Mouse (Mus musculus) forebrain, embryonic 16.5 days (tissue): Measurements from ENCODE around the gene Ccdc185. TPM values are rescaled to one million over a fixed set of nuclear protein-coding genes. Genes with fewer than 3 reads are reported as not detected.

Experiments used
- ATAC-seq: fragments of 200-750 bp; cut with Nextera tagmentation; 2 replicates; pipeline ENCODE4 v1.8.0; 2017; ENCODE audit warnings: mild to moderate bottlenecking, moderate library complexity
- H3K27ac ChIP-seq: fragments of 300-500 bp; sonication (generic); 2 replicates; pipeline ENCODE4 v1.5.1; 2014; ENCODE audit warnings: low read length, control low read depth
- H3K27me3 ChIP-seq: fragments of 300-500 bp; sonication (generic); replicated peaks from 2 replicates; pipeline ENCODE4 v1.6.1; 2014; ENCODE audit warnings: low read length; ENCODE audit not compliant: control insufficient read depth, insufficient read depth
- H3K36me3 ChIP-seq: fragments of 300-500 bp; sonication (generic); 2 replicates; pipeline ENCODE4 v1.6.1; 2014; ENCODE audit not compliant: control insufficient read depth, insufficient read depth
- H3K4me1 ChIP-seq: fragments of 300-500 bp; sonication (generic); replicated peaks from 2 replicates; pipeline ENCODE4 v1.6.1; 2014; ENCODE audit warnings: low read length; ENCODE audit not compliant: control insufficient read depth, insufficient read depth
- H3K4me2 ChIP-seq: fragments of 300-500 bp; sonication (generic); 2 replicates; pipeline ENCODE4 v1.6.1; 2014; ENCODE audit warnings: mild to moderate bottlenecking, low read length, control low read depth
- H3K4me3 ChIP-seq: fragments of 300-500 bp; sonication (generic); replicated peaks from 2 replicates; pipeline ENCODE4 v1.5.1; 2014; ENCODE audit warnings: mild to moderate bottlenecking, low read length, control low read depth
- H3K9ac ChIP-seq: fragments of 300-500 bp; sonication (generic); replicated peaks from 2 replicates; pipeline ENCODE4 v1.6.1; 2014; ENCODE audit warnings: low read depth, low read length, control low read depth
- H3K9me3 ChIP-seq: fragments of 300-500 bp; sonication (generic); 2 replicates; pipeline ENCODE4 v1.6.1; 2016; ENCODE audit warnings: low read length; ENCODE audit not compliant: control insufficient read depth
- WGBS: fragments of 180-500 bp; shearing (Covaris S2); extraction: QIAGEN DNeasy Blood & Tissue Kit; methylation state at CpG from one replicate; pipeline ENCODE4 v1.1.7; 2014; 5-methylcytosine and 5-hydroxymethylcytosine counted together
- polyA plus RNA-seq: library from polyadenylated mRNA; unstranded; fragments of >200 nt; fragmentation: Nextera tagmentation; extraction: Ambion mirVana; gene quantifications from 2 replicates; pipeline ENCODE4 v1.2.1, GENCODE M21; 2015

Gene Ccdc185
- polyA plus RNA-seq, 1 experiment from 2014 or later: not detected

DNA sequence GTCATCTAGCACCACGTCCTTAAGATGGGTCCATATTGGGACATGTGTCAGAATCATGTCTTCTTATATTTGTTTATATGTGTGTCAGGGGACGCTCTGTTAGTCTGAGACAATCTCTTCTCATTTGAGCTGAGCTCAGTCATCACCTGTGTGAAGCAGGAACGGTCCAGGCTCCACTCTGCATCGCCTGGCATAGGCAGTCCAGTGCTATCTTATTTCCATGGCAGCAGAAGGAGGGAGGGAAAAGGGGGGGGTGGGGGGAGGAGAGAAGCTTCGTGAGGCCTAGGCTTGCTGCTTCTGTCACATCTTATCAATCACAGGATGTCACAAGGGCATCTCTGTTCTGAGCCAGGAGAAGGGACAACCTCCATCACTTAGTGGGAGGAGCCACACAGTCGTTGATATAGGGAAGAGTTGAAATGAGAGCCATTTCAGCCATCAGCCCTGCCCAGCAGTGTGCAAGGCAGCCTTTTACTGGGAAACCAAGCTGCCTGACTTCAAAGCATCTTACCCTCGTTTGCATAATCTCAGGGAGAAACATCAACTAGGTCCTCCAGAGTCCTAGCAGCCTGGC, 37.5 kb downstream of the Ccdc185 start:
- H3K9me3 ChIP-seq: peaks cover 4% of the 10 kb centered on the region
- H3K9ac ChIP-seq: no peak overlapping the region
- no peak overlapping the region for H3K27ac ChIP-seq
- no peak for ATAC-seq
- no peak overlapping the region for H3K4me2 ChIP-seq
- H3K36me3 ChIP-seq: no peaks in the 10 kb centered on the region
- peaks cover 3% of the 10 kb centered on the region; the same call in 1 of the 2 replicates for H3K4me1 ChIP-seq
- 47% methylated on average over 7 of the region's 7 CpGs for WGBS
- H3K4me3 ChIP-seq: no peak overlapping the region
- H3K27me3 ChIP-seq: no peaks in the 10 kb centered on the region

- no peak overlapping the region for H3K4me2 ChIP-seq
- H3K9ac ChIP-seq: no peak overlapping the region
- H3K4me1 ChIP-seq: peaks cover 3% of the 10 kb centered on the region; the same call in 1 of the 2 replicates
- peaks cover 4% of the 10 kb centered on the region for H3K9me3 ChIP-seq
- H3K4me3 ChIP-seq: no peak overlapping the region
- no peak overlapping the region for H3K27ac ChIP-seq
- 95% methylated on average over 4 of the region's 4 CpGs for WGBS
- no peaks in the 10 kb centered on the region for H3K36me3 ChIP-seq
- no peak for ATAC-seq
- no peaks in the 10 kb centered on the region for H3K27me3 ChIP-seq
These were observed 41.5 kb downstream of the Ccdc185 start for GRCm38 (mm10) chr1:182707459-182707858.

- no peak overlapping the region for H3K4me2 ChIP-seq
- H3K9me3 ChIP-seq: peaks cover 4% of the 10 kb centered on the region
- H3K36me3 ChIP-seq: no peaks in the 10 kb centered on the region
- no peak overlapping the region for H3K4me3 ChIP-seq
- ATAC-seq: no peak
- no peak overlapping the region for H3K27ac ChIP-seq
- H3K4me1 ChIP-seq: no peaks in the 10 kb centered on the region
- no peaks in the 10 kb centered on the region for H3K27me3 ChIP-seq
- 52% methylated on average over 2 of the region's 2 CpGs for WGBS
- H3K9ac ChIP-seq: no peak overlapping the region
These were observed 44.1 kb downstream of the Ccdc185 start for GRCm38 (mm10) chr1:182704882-182705281.

GRCm38 (mm10) chr1:182699392-182700347, 49.3 kb downstream of the Ccdc185 start:
- Histone ChIP-seq H3K4me1 (no peaks in the 10 kb centered on the region), H3K9me3 (no peaks in the 10 kb centered on the region), H3K4me3 (no peak overlapping the region), H3K36me3 (no peaks in the 10 kb centered on the region), H3K4me2 (no peak overlapping the region), H3K9ac (no peak overlapping the region), H3K27me3 (no peaks in the 10 kb centered on the region), H3K27ac (no peak overlapping the region)
- WGBS: 30% methylated on average over 9 of the region's 9 CpGs
- peak; percentile 40; the same call in 1 of the 2 replicates for ATAC-seq

Other genes starting within 250 kb of the Ccdc185 start
- gene Capn2, start 231.6 kb downstream of the Ccdc185 start, polyA plus RNA-seq: 70.3 and 76.2 TPM in 2 replicates
- 0.14 TPM in 1 of 2 replicates, not detected in the other for gene Capn8, start 184.2 kb downstream of the Ccdc185 start, polyA plus RNA-seq
- 34.2 and 46.7 TPM in 2 replicates for gene Susd4, start 14.7 kb upstream of the Ccdc185 start, polyA plus RNA-seq
- 0.09 TPM in 1 of 2 replicates, not detected in the other for gene Tlr5, start 205.6 kb upstream of the Ccdc185 start, polyA plus RNA-seq